Mouse (Mus musculus): ENCODE data around the gene Fbxo33.

Gene Fbxo33

GRCm38 (mm10) chr12:59205571-59205970, 14.0 kb downstream of the Fbxo33 start:
- in situ Hi-C loops (cut with MboI, MseI), result loop anchor here (10.0 to 25.0 kb wide), 2 partner anchors 151 to 1668 kb away; partner anchors contain the start of gene Foxa1 (in 2 of the 2)

GRCm38 (mm10) chr12:59199361-59199760, 20.2 kb downstream of the Fbxo33 start:
- in situ Hi-C loops (cut with MboI, MseI), result no loop called here

GRCm38 (mm10) chr12:59198750-59199149, 20.8 kb downstream of the Fbxo33 start:
- in situ Hi-C loops (cut with MboI, MseI), result no loop called here

- in situ Hi-C loops (cut with MboI, MseI), result no loop called here
Observed at GRCm38 (mm10) chr12:59195941-59196340, 23.6 kb downstream of the Fbxo33 start.

GRCm38 (mm10) chr12:59195065-59195464, 24.5 kb downstream of the Fbxo33 start:
- in situ Hi-C loops (cut with MboI, MseI), result no loop called here

GRCm38 (mm10) chr12:59194341-59195003, 25.1 kb downstream of the Fbxo33 start:
- in situ Hi-C loops (cut with MboI, MseI), result no loop called here

- in situ Hi-C loops (cut with MboI, MseI), result no loop called here
Observed at GRCm38 (mm10) chr12:59193637-59194036, 25.9 kb downstream of the Fbxo33 start.

- in situ Hi-C loops (cut with MboI, MseI), result no loop called here
Observed at GRCm38 (mm10) chr12:59188086-59188682, 31.3 kb downstream of the Fbxo33 start.

GRCm38 (mm10) chr12:59177814-59178213, 41.7 kb downstream of the Fbxo33 start:
- in situ Hi-C loops (cut with MboI, MseI), result no loop called here

GRCm38 (mm10) chr12:59169935-59170334, 49.6 kb downstream of the Fbxo33 start:
- in situ Hi-C loops (cut with MboI, MseI), result loop anchor here in 1 of 2 experiments (5.0 kb wide), 1 partner anchor 33 kb away; no protein-coding TSS in a partner anchor

GRCm38 (mm10) chr12:59166557-59166956, 53.0 kb downstream of the Fbxo33 start:
- in situ Hi-C loops (cut with MboI, MseI), result no loop called here

GRCm38 (mm10) chr12:59164522-59164921, 55.0 kb downstream of the Fbxo33 start:
- in situ Hi-C loops (cut with MboI, MseI), result no loop called here

- in situ Hi-C loops (cut with MboI, MseI), result no loop called here
Observed at GRCm38 (mm10) chr12:59162797-59163196, 56.7 kb downstream of the Fbxo33 start.

GRCm38 (mm10) chr12:59161091-59161490, 58.4 kb downstream of the Fbxo33 start:
- in situ Hi-C loops (cut with MboI, MseI), result no loop called here
